Mouse (Mus musculus): ENCODE data around the gene 4930524B15Rik.
A peak's percentile ranks its signal among the peaks of the same experiment; 100 is the strongest.
"Not testable (repeated sequence)": the region's sequence is repeated elsewhere in the genome, so short reads cannot be mapped to it uniquely, and the experiment has no call there.

4930524B15Rik gene

GRCm38 (mm10) chr11:31984786-31985185 is 19.4 kb downstream of the 4930524B15Rik start:
- DNase-seq (ENCODE audit: low spot score in 2 of 2) = no peak

- no peak for DNase-seq (ENCODE audit: low spot score in 2 of 2)
Measured at GRCm38 (mm10) chr11:31992535-31992934, 27.1 kb downstream of the 4930524B15Rik start.

- DNase-seq (ENCODE audit: low spot score in 2 of 2) = no peak
Measured at GRCm38 (mm10) chr11:31999716-32000115, 34.3 kb downstream of the 4930524B15Rik start.

GRCm38 (mm10) chr11:32000281-32000680 is 34.9 kb downstream of the 4930524B15Rik start, which contains the start of gene Nsg2:
Nsg2 (plus strand) TSS chr11:32000463.
- DNase-seq (ENCODE audit: low spot score in 2 of 2) = peak; percentile 90 to 93

- no peak for DNase-seq (ENCODE audit: low spot score in 2 of 2)
Measured at GRCm38 (mm10) chr11:32001181-32001910, 36.0 kb downstream of the 4930524B15Rik start.

GRCm38 (mm10) chr11:32002670-32003072 is 37.3 kb downstream of the 4930524B15Rik start:
- DNase-seq (ENCODE audit: low spot score in 2 of 2) = peak in 1 of 2 experiments; percentile 54

- not testable (repeated sequence) for DNase-seq (ENCODE audit: low spot score in 2 of 2)
Measured at GRCm38 (mm10) chr11:32008049-32008448, 42.7 kb downstream of the 4930524B15Rik start.

GRCm38 (mm10) chr11:32008852-32009251 is 43.5 kb downstream of the 4930524B15Rik start:
- no peak for DNase-seq (ENCODE audit: low spot score in 2 of 2)

GRCm38 (mm10) chr11:32009961-32010662 is 44.7 kb downstream of the 4930524B15Rik start:
- DNase-seq (ENCODE audit: low spot score in 2 of 2) = peak in 1 of 2 experiments; percentile 59

GRCm38 (mm10) chr11:32010663-32010970 is 45.2 kb downstream of the 4930524B15Rik start:
- no peak for DNase-seq (ENCODE audit: low spot score in 2 of 2)

GRCm38 (mm10) chr11:32011867-32012603 is 46.6 kb downstream of the 4930524B15Rik start:
- peak in 1 of 2 experiments; percentile 74 for DNase-seq (ENCODE audit: low spot score in 2 of 2)

GRCm38 (mm10) chr11:32013014-32013427 is 47.6 kb downstream of the 4930524B15Rik start:
- no peak for DNase-seq (ENCODE audit: low spot score in 2 of 2)

- no peak for DNase-seq (ENCODE audit: low spot score in 2 of 2)
Measured at GRCm38 (mm10) chr11:32013561-32013960, 48.2 kb downstream of the 4930524B15Rik start.

- DNase-seq (ENCODE audit: low spot score in 2 of 2) = peak in 1 of 2 experiments; percentile 43
Measured at GRCm38 (mm10) chr11:32018201-32018600, 52.8 kb downstream of the 4930524B15Rik start.

GRCm38 (mm10) chr11:32020031-32020965 is 54.9 kb downstream of the 4930524B15Rik start:
- peak; percentile 57 to 61 for DNase-seq (ENCODE audit: low spot score in 2 of 2)

- DNase-seq (ENCODE audit: low spot score in 2 of 2) = no peak
Measured at GRCm38 (mm10) chr11:32026634-32027033, 61.2 kb downstream of the 4930524B15Rik start.

- DNase-seq (ENCODE audit: low spot score in 2 of 2) = peak in 1 of 2 experiments; percentile 79
Measured at GRCm38 (mm10) chr11:32027474-32028342, 62.3 kb downstream of the 4930524B15Rik start.

GRCm38 (mm10) chr11:32028605-32029004 is 63.2 kb downstream of the 4930524B15Rik start:
- DNase-seq (ENCODE audit: low spot score in 2 of 2) = no peak

All from frontal cortex, postnatal 36 days (tissue).